In the genomic region with DNA sequence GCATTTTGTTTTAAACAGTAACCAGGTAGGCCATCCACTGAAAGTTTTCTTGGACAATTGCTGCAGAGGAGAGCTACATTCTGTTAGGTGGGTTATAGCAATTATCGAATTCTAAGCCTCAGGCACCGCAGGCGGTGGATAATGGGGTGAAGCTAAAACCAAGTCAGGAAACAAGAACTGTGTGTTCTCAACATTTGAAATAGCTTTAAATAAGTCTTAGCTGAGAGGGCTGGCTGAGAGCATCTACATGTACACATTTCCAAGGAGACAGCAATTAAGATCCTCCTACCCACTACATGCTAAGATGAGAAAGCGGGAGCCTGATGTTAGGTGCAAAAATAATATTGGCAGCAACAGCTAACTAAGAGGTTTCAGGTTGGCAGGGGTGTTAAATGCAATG, we compare ENCODE assay signal across 16 mouse cellular contexts.
DNase-seq lines count a peak whose midpoint lies in the region; ATAC-seq lines count a peak whose summit lies in the region.
"Had no signal": no experiment of that assay in that cellular context is flagged by ENCODE, and none has a peak within 500 bp of the region (broad histone marks: within the 10 kb centered on the region; RNA-seq: fewer than 3 reads in every experiment).

No protein-coding gene starts in this region.

- peak; percentile 11 to 36 for DNase-seq in left cerebral cortex, adult 9 months (ENCODE audit: low spot score in 2 of 2)
- no peak for DNase-seq in left cerebral cortex, adult 18-20 months (ENCODE audit: low spot score in 2 of 2)
- DNase-seq in right cerebral cortex, adult 18-20 months: peak; percentile 16
- no peak for DNase-seq in right cerebral cortex, postnatal 4 days
- DNase-seq in frontal cortex, postnatal 36 days (ENCODE audit: low spot score in 2 of 2): peak; percentile 2 to 13
- DNase-seq in telencephalon, adult 2 months (ENCODE audit: low read depth, low spot score): peak; percentile 36
- DNase-seq: adrenal gland, postnatal 14 days; cerebellum, adult 18-20 months; cerebellum, adult 9-11 months; cerebellum, postnatal 36 days; forebrain, postnatal 0 days; gastrocnemius, postnatal 14 days had no signal

- no peak for ATAC-seq in erythroid progenitor cell, adult 5-6 weeks (replicated peaks; ENCODE audit: low FRiP score, poor library complexity, severe bottlenecking)
- ATAC-seq: activated CD4-positive, CD25-positive, alpha-beta regulatory T cell, adult 4 months; forebrain, embryonic 13.5 days; Patski had no signal

Comparison
In these comparisons a context has a peak if more than half of its experiments do, and no peak if none do; other contexts are left out.
1. DNase-seq: peak in left cerebral cortex, adult 9 months (2 of 2), right cerebral cortex, adult 18-20 months (single experiment), frontal cortex, postnatal 36 days (2 of 2) and telencephalon, adult 2 months (single experiment); none in left cerebral cortex, adult 18-20 months (0 of 2) and right cerebral cortex, postnatal 4 days (single experiment).